Mouse (Mus musculus) spleen, adult 2 months (tissue): ENCODE data around the gene Gif. TPM values are rescaled to one million over a fixed set of nuclear protein-coding genes. Genes with fewer than 3 reads are reported as not detected.

Source experiments
- DNase-seq, 2 experiments: peaks; one replicate each; pipeline versions ENCODE4 v3.0.0 to v3.0.0-alpha.2; 2012 to 2021; ENCODE audit warnings: low spot score in 2 of 2, low read depth in 1 of 2
- H3K27ac ChIP-seq: fragments of 200-500 bp; 2 replicates; pipeline ENCODE4 v1.5.1; 2012; ENCODE audit warnings: low read length, inconsistent platforms; ENCODE audit not compliant: insufficient read depth
- H3K27me3 ChIP-seq: fragments of 200-500 bp; 2 replicates; pipeline ENCODE4 v1.6.1; 2012; ENCODE audit warnings: mild to moderate bottlenecking, moderate library complexity, low read length, inconsistent platforms; ENCODE audit not compliant: control insufficient read depth, insufficient read depth
- H3K36me3 ChIP-seq: fragments of 200-500 bp; 2 replicates; pipeline ENCODE4 v1.6.1; 2012; ENCODE audit warnings: mild to moderate bottlenecking, low read length, inconsistent platforms; ENCODE audit not compliant: control insufficient read depth, insufficient read depth
- H3K4me1 ChIP-seq: fragments of 200-500 bp; 2 replicates; pipeline ENCODE4 v1.6.1; 2011; ENCODE audit warnings: inconsistent platforms; ENCODE audit not compliant: control insufficient read depth, insufficient read depth, insufficient read length
- H3K4me3 ChIP-seq: fragments of 200-500 bp; 2 replicates; pipeline ENCODE4 v1.5.1; 2011; ENCODE audit warnings: mild to moderate bottlenecking, inconsistent platforms; ENCODE audit not compliant: insufficient read depth, insufficient read length; ENCODE audit errors: extremely low read depth
- CTCF ChIP-seq: fragments of 200-500 bp; IDR thresholded peaks from 2 replicates; pipeline ENCODE4 v1.5.1; 2011; ENCODE audit warnings: mild to moderate bottlenecking, inconsistent platforms; ENCODE audit not compliant: insufficient read depth, insufficient read length, insufficient replicate concordance; ENCODE audit errors: extremely low read depth
- POLR2A ChIP-seq: fragments of 200-500 bp; IDR thresholded peaks from 2 replicates; pipeline ENCODE4 v1.6.1; 2011; ENCODE audit warnings: low read depth, low read length, inconsistent platforms
- WGBS: fragments of 180-500 bp; shearing (Covaris S2); methylation state at CpG from one replicate; pipeline ENCODE4 v1.1.7; 2018; 5-methylcytosine and 5-hydroxymethylcytosine counted together
- polyA plus RNA-seq: library from polyadenylated mRNA; depleted of rRNA; stranded (reverse); fragments of >200 nt; gene quantifications from 2 replicates; pipeline ENCODE4 v1.2.3, GENCODE M21; 2012

Gene Gif
- polyA plus RNA-seq, 1 experiment, result not detected

DNA sequence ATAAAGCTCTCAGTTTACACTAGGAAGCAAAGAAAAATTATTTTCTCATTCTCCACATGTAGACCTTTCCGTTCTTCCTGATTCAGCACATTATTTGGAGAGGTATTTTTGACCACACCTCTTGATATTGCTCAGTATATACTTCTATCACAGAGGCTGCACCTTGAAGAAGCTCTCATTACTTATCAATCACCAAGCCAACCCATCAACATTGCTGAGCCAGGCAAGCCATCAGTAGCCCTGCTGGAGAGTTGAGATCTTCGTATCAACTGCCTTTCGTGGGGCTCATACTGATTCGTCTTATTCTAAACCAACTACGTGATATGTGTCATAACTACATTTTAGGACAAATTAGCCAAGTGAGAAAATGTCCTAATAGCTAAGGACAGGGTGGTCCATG is 20.1 kb upstream of the Gif start:
- Histone ChIP-seq H3K27ac (no peak overlapping the region), H3K4me1 (no peaks in the 10 kb centered on the region), H3K36me3 (no peaks in the 10 kb centered on the region), H3K4me3 (no peak overlapping the region), H3K27me3 (no peaks in the 10 kb centered on the region)
- 86% methylated on average over 5 of the region's 5 CpGs for WGBS
- TF ChIP-seq POLR2A, result no peak
- no peak for TF ChIP-seq CTCF
- DNase-seq, result no peak

DNA sequence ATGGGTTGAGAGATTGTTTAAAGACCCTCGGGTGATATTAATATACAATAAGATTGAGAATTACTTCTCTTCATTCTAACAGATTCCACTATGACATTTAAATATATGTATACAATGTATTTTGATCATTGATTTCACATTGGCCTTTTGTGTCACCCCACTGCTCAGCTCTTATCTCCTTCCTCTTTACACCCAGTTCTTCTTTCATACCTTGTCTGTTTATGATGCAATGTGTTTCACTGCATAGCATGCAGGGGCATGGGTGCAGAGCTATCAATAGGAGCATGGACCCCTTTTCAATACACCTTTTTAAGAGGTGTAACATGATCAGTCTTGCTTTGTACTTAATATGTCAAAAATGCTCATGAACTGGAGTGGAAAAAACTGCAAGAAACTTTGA is 17.1 kb upstream of the Gif start:
- Histone ChIP-seq H3K27me3 (no peaks in the 10 kb centered on the region), H3K4me3 (no peak overlapping the region), H3K4me1 (no peaks in the 10 kb centered on the region), H3K27ac (no peak overlapping the region), H3K36me3 (no peaks in the 10 kb centered on the region)
- DNase-seq, result no peak
- no peak for TF ChIP-seq POLR2A
- TF ChIP-seq CTCF, result no peak
- WGBS, result 73% methylated on average over 1 of the region's 1 CpGs

DNA sequence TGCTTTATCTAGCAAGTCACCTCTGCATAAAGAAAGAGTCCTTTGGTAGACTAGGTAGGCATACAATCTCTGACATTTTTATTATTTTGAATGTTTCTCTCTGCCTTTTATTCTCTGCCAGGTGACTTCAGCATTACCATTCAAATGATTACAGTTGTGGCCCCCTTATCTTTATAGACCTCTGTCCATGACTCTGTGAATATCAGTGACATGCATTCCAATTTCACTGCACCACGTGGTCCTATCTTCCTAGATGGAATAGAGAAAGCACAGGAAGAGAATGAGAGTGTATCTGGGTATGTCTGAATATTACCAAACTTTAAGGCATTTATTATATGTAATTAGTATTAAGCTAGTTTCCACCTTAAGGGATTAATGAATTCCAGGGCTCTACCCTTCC is 10.9 kb upstream of the Gif start:
- Histone ChIP-seq H3K4me1 (no peaks in the 10 kb centered on the region), H3K36me3 (no peaks in the 10 kb centered on the region), H3K27me3 (no peaks in the 10 kb centered on the region), H3K4me3 (no peak overlapping the region; the same call in 1 of the 2 replicates), H3K27ac (no peak overlapping the region)
- TF ChIP-seq POLR2A (no peak), CTCF (no peak)
- no peak for DNase-seq
- WGBS, result 67% methylated on average over 1 of the region's 1 CpGs

DNA sequence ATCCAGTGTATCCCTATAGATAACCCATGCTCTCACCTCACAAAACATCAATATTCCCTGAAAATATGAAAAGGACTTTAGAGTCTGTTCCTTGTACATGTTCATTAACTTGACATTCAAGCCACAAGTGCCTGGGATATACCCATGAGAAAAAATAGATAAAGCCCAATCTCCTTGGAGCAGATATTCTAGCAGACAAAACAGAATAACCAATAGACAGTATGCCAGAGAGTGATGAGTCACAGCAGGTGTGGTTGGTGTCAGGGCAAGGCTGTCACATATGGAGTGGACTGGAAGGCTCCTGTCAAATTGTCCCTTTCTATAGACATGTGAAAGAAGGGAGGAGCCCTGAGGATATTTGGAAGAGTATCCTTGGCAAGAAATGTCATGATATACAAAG is 1.7 kb upstream of the Gif start:
- Histone ChIP-seq H3K27me3 (no peaks in the 10 kb centered on the region), H3K4me1 (no peaks in the 10 kb centered on the region), H3K4me3 (no peak overlapping the region), H3K36me3 (no peaks in the 10 kb centered on the region), H3K27ac (no peak overlapping the region)
- TF ChIP-seq POLR2A (no peak), CTCF (no peak)
- DNase-seq, result no peak

DNA sequence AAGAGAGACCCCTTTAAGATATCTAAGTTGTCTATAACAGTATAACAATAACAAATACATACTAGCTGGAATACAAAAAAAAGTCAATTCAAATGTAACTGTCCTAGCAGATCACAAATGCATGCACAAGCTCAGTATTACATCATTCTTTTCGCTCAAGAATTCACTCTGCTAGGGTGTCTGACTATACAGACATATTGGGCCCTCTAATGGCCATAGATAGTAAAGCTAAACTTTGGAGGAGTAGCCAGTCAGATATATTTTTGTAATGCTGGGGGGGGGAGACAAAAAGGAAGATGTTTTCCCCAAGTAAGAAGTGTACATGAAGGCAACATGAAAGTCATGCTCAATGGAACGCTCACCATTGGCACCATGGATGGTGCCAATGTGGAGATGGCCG is 17.7 kb downstream of the Gif start:
- H3K36me3 ChIP-seq, result no peaks in the 10 kb centered on the region
- peaks cover 14% of the 10 kb centered on the region for H3K4me1 ChIP-seq
- H3K4me3 ChIP-seq, result no peak overlapping the region
- WGBS, result 81% methylated on average over 3 of the region's 3 CpGs
- peak overlapping the region; percentile 94 for H3K27ac ChIP-seq
- no peaks in the 10 kb centered on the region for H3K27me3 ChIP-seq
- DNase-seq, result no peak
- TF ChIP-seq POLR2A, result no peak
- TF ChIP-seq CTCF, result no peak

DNA sequence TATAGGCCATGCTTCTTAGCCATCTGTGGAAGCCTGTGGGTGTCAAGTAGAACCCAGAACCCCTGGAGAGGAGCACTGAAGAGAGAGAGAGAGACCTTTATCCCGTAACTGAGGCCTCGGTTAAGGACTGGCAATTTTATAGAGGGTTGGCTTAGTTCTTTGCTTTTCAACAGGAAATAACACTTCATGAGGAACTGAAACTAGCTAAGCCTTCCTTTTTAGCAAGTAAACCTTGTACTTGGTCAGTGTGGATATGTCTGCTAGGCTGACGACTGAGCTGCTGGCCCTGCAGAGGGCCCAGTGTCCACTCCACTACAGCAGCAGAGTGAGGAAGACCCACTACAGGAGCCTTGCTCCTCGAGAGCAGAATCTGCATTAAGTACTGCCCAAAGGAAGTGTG is 19.1 kb downstream of the Gif start:
- 10% methylated on average over 4 of the region's 4 CpGs for WGBS
- H3K27ac ChIP-seq, result peak overlapping the region; percentile 94
- peak; percentile 15 to 49 for DNase-seq

DNA sequence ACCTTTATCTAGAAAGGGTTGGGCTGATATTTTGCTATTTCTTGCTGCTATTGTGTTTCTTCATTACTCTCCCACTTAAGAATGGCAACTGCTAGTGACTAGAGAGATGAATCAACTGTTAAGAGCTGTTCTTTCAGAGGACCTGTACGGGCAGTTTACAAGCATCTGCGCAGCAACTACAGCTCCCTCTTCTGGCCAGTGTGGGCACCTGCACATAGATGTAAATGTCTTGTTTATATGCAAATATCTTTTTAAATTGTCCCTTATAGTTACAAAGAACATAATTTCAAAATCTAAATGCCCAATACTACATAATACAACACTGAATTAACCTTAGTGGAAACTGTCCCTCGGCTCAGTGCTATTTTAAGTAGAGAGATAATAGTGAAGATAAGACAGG is 20.8 kb downstream of the Gif start:
- Histone ChIP-seq H3K4me3 (no peak overlapping the region), H3K36me3 (peaks cover 1% of the 10 kb centered on the region), H3K27ac (no peak overlapping the region), H3K27me3 (no peaks in the 10 kb centered on the region), H3K4me1 (peaks cover 14% of the 10 kb centered on the region)
- TF ChIP-seq CTCF (peak; percentile 72; the same call in 1 of the 2 replicates), POLR2A (no peak)
- DNase-seq, result peak; percentile 46 to 61
- 5% methylated on average over 3 of the region's 3 CpGs for WGBS

More for the DNA sequence above, 19.1 kb downstream of the Gif start:
- peaks cover 14% of the 10 kb centered on the region for H3K4me1 ChIP-seq
- H3K36me3 ChIP-seq, result no peaks in the 10 kb centered on the region
- no peaks in the 10 kb centered on the region for H3K27me3 ChIP-seq
- no peak overlapping the region for H3K4me3 ChIP-seq
- TF ChIP-seq CTCF (no peak), POLR2A (no peak)
